Mouse (Mus musculus) embryonic facial prominence, embryonic 11.5 days (tissue): ENCODE data around the gene Sf3b1. TPM values are rescaled to one million over a fixed set of nuclear protein-coding genes. Genes with fewer than 3 reads are reported as not detected.

Experiments used
- ATAC-seq: fragments of 200-750 bp; cut with Nextera tagmentation; replicated peaks from 2 replicates; pipeline ENCODE4 v1.8.0; 2017; ENCODE audit warnings: low read depth; ENCODE audit not compliant: insufficient number of reproducible peaks, low FRiP score, low TSS enrichment
- DNase-seq: peaks from one replicate; pipeline ENCODE4 v3.0.0-alpha.2; 2015; ENCODE audit warnings: low spot score
- H3K27ac ChIP-seq: fragments of 300-500 bp; sonication (generic); replicated peaks from 2 replicates; pipeline ENCODE4 v1.5.1; 2014; ENCODE audit warnings: mild to moderate bottlenecking, low read depth, low read length, control low read depth
- H3K27me3 ChIP-seq: fragments of 300-500 bp; sonication (generic); 2 replicates; pipeline ENCODE4 v1.6.1; 2014; ENCODE audit warnings: mild to moderate bottlenecking, low read length, moderate library complexity, mixed read lengths; ENCODE audit not compliant: control insufficient read depth, insufficient read depth
- H3K36me3 ChIP-seq: fragments of 300-500 bp; sonication (generic); replicated peaks from 2 replicates; pipeline ENCODE4 v1.6.1; 2014; ENCODE audit warnings: low read depth, mild to moderate bottlenecking, low read length, moderate library complexity, mixed read lengths; ENCODE audit not compliant: control insufficient read depth, insufficient read depth
- H3K4me1 ChIP-seq: fragments of 300-500 bp; sonication (generic); 2 replicates; pipeline ENCODE4 v1.6.1; 2014; ENCODE audit warnings: low read length, mixed read lengths; ENCODE audit not compliant: control insufficient read depth, insufficient read depth
- H3K4me2 ChIP-seq: fragments of 300-500 bp; sonication (generic); 2 replicates; pipeline ENCODE4 v1.6.1; 2014; ENCODE audit warnings: low read depth, mild to moderate bottlenecking, control low read depth, low read length, moderate library complexity
- H3K4me3 ChIP-seq: fragments of 300-500 bp; sonication (generic); 2 replicates; pipeline ENCODE4 v1.5.1; 2014; ENCODE audit warnings: low read depth, low read length, control low read depth
- H3K9ac ChIP-seq: fragments of 300-500 bp; sonication (generic); replicated peaks from 2 replicates; pipeline ENCODE4 v1.6.1; 2014; ENCODE audit warnings: mild to moderate bottlenecking, control low read depth, low read length
- H3K9me3 ChIP-seq: fragments of 300-500 bp; sonication (generic); replicated peaks from 2 replicates; pipeline ENCODE4 v1.6.1; 2016; ENCODE audit warnings: mild to moderate bottlenecking, low read length, inconsistent platforms, mixed read lengths; ENCODE audit not compliant: control insufficient read depth
- WGBS: fragments of 180-500 bp; shearing (Covaris S2); extraction: QIAGEN DNeasy Blood & Tissue Kit; methylation state at CpG from one replicate; pipeline ENCODE4 v1.1.7; 2014; 5-methylcytosine and 5-hydroxymethylcytosine counted together
- polyA plus RNA-seq: library from polyadenylated mRNA; unstranded; fragments of >200 nt; fragmentation: Nextera tagmentation; extraction: Ambion mirVana; gene quantifications from 2 replicates; pipeline ENCODE4 v1.2.1, GENCODE M21; 2014

The Sf3b1 gene
- polyA plus RNA-seq, 1 experiment from 2014 or later: 398 TPM

GRCm38 (mm10) chr1:55042246-55042645, 15.0 kb upstream of the Sf3b1 start:
- 66% methylated on average over 1 of the region's 1 CpGs for WGBS
- Histone ChIP-seq H3K9me3 (no peaks in the 10 kb centered on the region), H3K4me1 (no peaks in the 10 kb centered on the region), H3K27ac (no peak overlapping the region), H3K27me3 (no peaks in the 10 kb centered on the region), H3K36me3 (no peaks in the 10 kb centered on the region), H3K4me2 (no peak overlapping the region), H3K4me3 (no peak overlapping the region), H3K9ac (no peak overlapping the region)
- ATAC-seq: no peak
- no peak for DNase-seq

GRCm38 (mm10) chr1:55041691-55042090, 14.4 kb upstream of the Sf3b1 start:
- ATAC-seq (no peak), DNase-seq (no peak)
- no peaks in the 10 kb centered on the region for H3K27me3 ChIP-seq
- no peaks in the 10 kb centered on the region for H3K36me3 ChIP-seq
- no peak overlapping the region for H3K27ac ChIP-seq
- no peaks in the 10 kb centered on the region for H3K4me1 ChIP-seq
- no peaks in the 10 kb centered on the region for H3K9me3 ChIP-seq
- H3K9ac ChIP-seq: no peak overlapping the region
- H3K4me2 ChIP-seq: no peak overlapping the region
- WGBS: 82% methylated on average over 4 of the region's 4 CpGs
- no peak overlapping the region for H3K4me3 ChIP-seq

GRCm38 (mm10) chr1:55039944-55040343, 12.7 kb upstream of the Sf3b1 start:
- no peaks in the 10 kb centered on the region for H3K4me1 ChIP-seq
- ATAC-seq (no peak), DNase-seq (no peak)
- no peaks in the 10 kb centered on the region for H3K9me3 ChIP-seq
- H3K4me2 ChIP-seq: no peak overlapping the region
- no peak overlapping the region for H3K4me3 ChIP-seq
- WGBS: 73% methylated on average over 1 of the region's 1 CpGs
- H3K27me3 ChIP-seq: no peaks in the 10 kb centered on the region
- H3K36me3 ChIP-seq: no peaks in the 10 kb centered on the region
- no peak overlapping the region for H3K27ac ChIP-seq
- no peak overlapping the region for H3K9ac ChIP-seq

- Histone ChIP-seq H3K9me3 (no peaks in the 10 kb centered on the region), H3K4me2 (no peak overlapping the region), H3K27me3 (no peaks in the 10 kb centered on the region), H3K27ac (no peak overlapping the region), H3K9ac (no peak overlapping the region), H3K36me3 (no peaks in the 10 kb centered on the region), H3K4me3 (no peak overlapping the region), H3K4me1 (no peaks in the 10 kb centered on the region)
- no peak for ATAC-seq
- DNase-seq: no peak
Observed at GRCm38 (mm10) chr1:55031026-55031779, 3.9 kb upstream of the Sf3b1 start.

- H3K9me3 ChIP-seq: no peaks in the 10 kb centered on the region
- H3K27ac ChIP-seq: no peak overlapping the region
- no peak overlapping the region for H3K9ac ChIP-seq
- ATAC-seq (no peak), DNase-seq (no peak)
- H3K27me3 ChIP-seq: no peaks in the 10 kb centered on the region
- WGBS: 73% methylated on average over 4 of the region's 4 CpGs
- H3K4me2 ChIP-seq: no peak overlapping the region
- no peaks in the 10 kb centered on the region; the same call in 1 of the 2 replicates for H3K36me3 ChIP-seq
- H3K4me1 ChIP-seq: no peaks in the 10 kb centered on the region
- no peak overlapping the region for H3K4me3 ChIP-seq
Observed at GRCm38 (mm10) chr1:55029446-55029845, 2.2 kb upstream of the Sf3b1 start.

GRCm38 (mm10) chr1:55028512-55029249, 1.4 kb upstream of the Sf3b1 start:
- no peaks in the 10 kb centered on the region for H3K4me1 ChIP-seq
- no peaks in the 10 kb centered on the region; the same call in 1 of the 2 replicates for H3K36me3 ChIP-seq
- WGBS: 88% methylated on average over 11 of the region's 11 CpGs
- no peak overlapping the region for H3K4me3 ChIP-seq
- H3K9ac ChIP-seq: no peak overlapping the region
- H3K27ac ChIP-seq: no peak overlapping the region
- ATAC-seq (no peak), DNase-seq (no peak)
- H3K27me3 ChIP-seq: no peaks in the 10 kb centered on the region
- no peaks in the 10 kb centered on the region for H3K9me3 ChIP-seq
- H3K4me2 ChIP-seq: no peak overlapping the region

GRCm38 (mm10) chr1:55027966-55028365, 685 bp upstream of the Sf3b1 start:
- WGBS: 89% methylated on average over 1 of the region's 1 CpGs
- Histone ChIP-seq H3K9ac (no peak overlapping the region), H3K9me3 (no peaks in the 10 kb centered on the region), H3K4me3 (no peak overlapping the region), H3K4me1 (no peaks in the 10 kb centered on the region), H3K27ac (no peak overlapping the region), H3K4me2 (no peak overlapping the region), H3K36me3 (no peaks in the 10 kb centered on the region; the same call in 1 of the 2 replicates), H3K27me3 (no peaks in the 10 kb centered on the region)
- no peak for DNase-seq
- ATAC-seq: no peak
